Mouse (Mus musculus): ENCODE measurements around the gene Angel1. TPM values are rescaled to one million over a fixed set of nuclear protein-coding genes. Genes with fewer than 3 reads are reported as not detected.

The Angel1 gene
- total RNA-seq (2021), result 1 to 10 TPM; 5.9 to 6.2 TPM
- long read RNA-seq, experiment 1, partial matches to known transcripts, result 1 of 4 reads
- long read RNA-seq, experiment 1, other reads (novel, unspliced or antisense), result 0 of 4 reads
- long read RNA-seq, experiment 2, transcript Angel1-201 (10 exons, 3,850 nt), result major isoform, 5 of 6 reads
- long read RNA-seq, experiment 2, partial matches to known transcripts, result 0 of 6 reads
- long read RNA-seq, experiment 2, other reads (novel, unspliced or antisense), result 1 of 6 reads

GRCm38 (mm10) chr12:86726120-86726640 is at the start of gene Angel1:
TSS of gene Angel1 (minus strand) at chr12:86726460.
- peak; percentile 91 to 96 for DNase-seq (ENCODE audit: low spot score in 2 of 2)

- DNase-seq (ENCODE audit: low spot score in 2 of 2), result no peak
Observed at GRCm38 (mm10) chr12:86775561-86776280, 49.5 kb upstream of the Angel1 start.

GRCm38 (mm10) chr12:86772551-86772950 is 46.3 kb upstream of the Angel1 start:
- DNase-seq (ENCODE audit: low spot score in 2 of 2), result no peak

- DNase-seq (ENCODE audit: low spot score in 2 of 2), result peak; percentile 91 to 96
Observed at GRCm38 (mm10) chr12:86771823-86772427, 45.7 kb upstream of the Angel1 start.

GRCm38 (mm10) chr12:86770927-86771326 is 44.7 kb upstream of the Angel1 start:
- DNase-seq (ENCODE audit: low spot score in 2 of 2), result no peak

- peak in 1 of 2 experiments; percentile 46 for DNase-seq (ENCODE audit: low spot score in 2 of 2)
Observed at GRCm38 (mm10) chr12:86770261-86770670, 44.0 kb upstream of the Angel1 start.

- DNase-seq (ENCODE audit: low spot score in 2 of 2), result no peak
Observed at GRCm38 (mm10) chr12:86769819-86770218, 43.6 kb upstream of the Angel1 start.

GRCm38 (mm10) chr12:86768986-86769580 is 42.8 kb upstream of the Angel1 start:
- peak; percentile 88 to 90 for DNase-seq (ENCODE audit: low spot score in 2 of 2)

- peak; percentile 50 to 70 for DNase-seq (ENCODE audit: low spot score in 2 of 2)
Observed at GRCm38 (mm10) chr12:86767868-86768631, 41.8 kb upstream of the Angel1 start.

GRCm38 (mm10) chr12:86766467-86766866 is 40.2 kb upstream of the Angel1 start:
- no peak for DNase-seq (ENCODE audit: low spot score in 2 of 2)

- no peak for DNase-seq (ENCODE audit: low spot score in 2 of 2)
Observed at GRCm38 (mm10) chr12:86764060-86764459, 37.8 kb upstream of the Angel1 start.

GRCm38 (mm10) chr12:86761036-86761435 is 34.8 kb upstream of the Angel1 start:
- no peak for DNase-seq (ENCODE audit: low spot score in 2 of 2)

- DNase-seq (ENCODE audit: low spot score in 2 of 2), result no peak
Observed at GRCm38 (mm10) chr12:86734319-86734810, 8.1 kb upstream of the Angel1 start, which contains the start of gene Lrrc74a. TSS of gene Lrrc74a (plus strand) at chr12:86734369.

- DNase-seq (ENCODE audit: low spot score in 2 of 2), result peak; percentile 27 to 46
Observed at GRCm38 (mm10) chr12:86725706-86726105, 554 bp downstream of the Angel1 start.

GRCm38 (mm10) chr12:86724300-86724699 is 2.0 kb downstream of the Angel1 start:
- no peak for DNase-seq (ENCODE audit: low spot score in 2 of 2)

- no peak for DNase-seq (ENCODE audit: low spot score in 2 of 2)
Observed at GRCm38 (mm10) chr12:86721453-86721852, 4.8 kb downstream of the Angel1 start.

GRCm38 (mm10) chr12:86719961-86720639 is 6.2 kb downstream of the Angel1 start:
- DNase-seq (ENCODE audit: low spot score in 2 of 2), result no peak

- DNase-seq (ENCODE audit: low spot score in 2 of 2), result no peak
Observed at GRCm38 (mm10) chr12:86716962-86717361, 9.3 kb downstream of the Angel1 start.

GRCm38 (mm10) chr12:86715401-86715800 is 10.9 kb downstream of the Angel1 start:
- DNase-seq (ENCODE audit: low spot score in 2 of 2), result peak; percentile 78 to 79

GRCm38 (mm10) chr12:86714026-86714425 is 12.2 kb downstream of the Angel1 start:
- no peak for DNase-seq (ENCODE audit: low spot score in 2 of 2)

All from layer of hippocampus, postnatal 14 days (tissue).